Mouse (Mus musculus) thymus, adult 2 months (tissue): ENCODE results near the gene Tbxas1.

Source experiments
- CTCF ChIP-seq: fragments of 200-500 bp; IDR thresholded peaks from 2 replicates; pipeline ENCODE4 v1.5.1; 2012; ENCODE audit warnings: mild to moderate bottlenecking, control low read depth, low read length, moderate library complexity, borderline replicate concordance; ENCODE audit not compliant: control insufficient read depth, poor library complexity, insufficient read depth; ENCODE audit errors: extremely low read depth
- POLR2A ChIP-seq: fragments of 200-500 bp; IDR thresholded peaks from 2 replicates; pipeline ENCODE4 v1.6.1; 2012; ENCODE audit warnings: mild to moderate bottlenecking, low read length, control low read depth, moderate library complexity; ENCODE audit not compliant: control insufficient read depth, poor library complexity, insufficient read depth; ENCODE audit errors: extremely low read depth

- TF ChIP-seq CTCF (no peak), POLR2A (no peak)
Measured at GRCm38 (mm10) chr6:38834727-38835126, 40.5 kb upstream of the Tbxas1 start.
